Mouse (Mus musculus) lung, postnatal 0 days (tissue): ENCODE data around the gene Arhgap24. TPM values are rescaled to one million over a fixed set of nuclear protein-coding genes. Genes with fewer than 3 reads are reported as not detected.

Experiments used
- ATAC-seq: fragments of 200-750 bp; cut with Nextera tagmentation; 2 replicates; pipeline ENCODE4 v1.8.0; 2017; ENCODE audit warnings: moderate library complexity
- DNase-seq: peaks from one replicate; pipeline ENCODE4 v3.0.0-alpha.2; 2016; ENCODE audit warnings: low spot score
- H3K27ac ChIP-seq: fragments of 300-500 bp; sonication (generic); 2 replicates; pipeline ENCODE4 v1.5.1; 2014; ENCODE audit warnings: antibody characterized with exemption, mild to moderate bottlenecking, low read length, mixed read lengths
- H3K27me3 ChIP-seq: fragments of 300-500 bp; sonication (generic); replicated peaks from 2 replicates; pipeline ENCODE4 v1.6.1; 2014; ENCODE audit warnings: low read length, mixed read lengths; ENCODE audit not compliant: insufficient read depth
- H3K36me3 ChIP-seq: fragments of 300-500 bp; sonication (generic); 2 replicates; pipeline ENCODE4 v1.6.1; 2014; ENCODE audit warnings: low read length, mixed read lengths; ENCODE audit not compliant: insufficient read depth
- H3K4me1 ChIP-seq: fragments of 300-500 bp; sonication (generic); 2 replicates; pipeline ENCODE4 v1.6.1; 2014; ENCODE audit warnings: antibody characterized with exemption, low read depth, low read length, mixed read lengths; ENCODE audit not compliant: insufficient read depth
- H3K4me2 ChIP-seq: fragments of 300-500 bp; sonication (generic); replicated peaks from 2 replicates; pipeline ENCODE4 v1.6.1; 2014; ENCODE audit warnings: low read depth, mild to moderate bottlenecking, low read length, moderate library complexity, mixed read lengths
- H3K4me3 ChIP-seq: fragments of 300-500 bp; sonication (generic); 2 replicates; pipeline ENCODE4 v1.5.1; 2014; ENCODE audit warnings: low read depth, low read length
- H3K9ac ChIP-seq: fragments of 300-500 bp; sonication (generic); replicated peaks from 2 replicates; pipeline ENCODE4 v1.6.1; 2014; ENCODE audit warnings: low read depth, mild to moderate bottlenecking
- H3K9me3 ChIP-seq: fragments of 300-500 bp; sonication (generic); 2 replicates; pipeline ENCODE4 v1.6.1; 2016; ENCODE audit warnings: low read length, mixed read lengths
- CTCF ChIP-seq: IDR thresholded peaks from 2 replicates; pipeline ENCODE4 v1.5.1; 2016; ENCODE audit warnings: antibody characterized with exemption, mild to moderate bottlenecking
- EP300 ChIP-seq: IDR thresholded peaks from 2 replicates; pipeline ENCODE4 v1.6.1; 2016; ENCODE audit warnings: antibody characterized with exemption, mild to moderate bottlenecking, control low read depth
- WGBS: fragments of 180-500 bp; shearing (Covaris S2); extraction: QIAGEN DNeasy Blood & Tissue Kit; methylation state at CpG from one replicate; pipeline ENCODE4 v1.1.7; 2014; 5-methylcytosine and 5-hydroxymethylcytosine counted together
- polyA plus RNA-seq: library from polyadenylated mRNA; unstranded; fragments of >200 nt; fragmentation: Nextera tagmentation; extraction: Ambion mirVana; gene quantifications from 2 replicates; pipeline ENCODE4 v1.2.1, GENCODE M21; 2015

Arhgap24 gene
- polyA plus RNA-seq, 1 experiment from 2014 or later: 28.2 TPM

DNA sequence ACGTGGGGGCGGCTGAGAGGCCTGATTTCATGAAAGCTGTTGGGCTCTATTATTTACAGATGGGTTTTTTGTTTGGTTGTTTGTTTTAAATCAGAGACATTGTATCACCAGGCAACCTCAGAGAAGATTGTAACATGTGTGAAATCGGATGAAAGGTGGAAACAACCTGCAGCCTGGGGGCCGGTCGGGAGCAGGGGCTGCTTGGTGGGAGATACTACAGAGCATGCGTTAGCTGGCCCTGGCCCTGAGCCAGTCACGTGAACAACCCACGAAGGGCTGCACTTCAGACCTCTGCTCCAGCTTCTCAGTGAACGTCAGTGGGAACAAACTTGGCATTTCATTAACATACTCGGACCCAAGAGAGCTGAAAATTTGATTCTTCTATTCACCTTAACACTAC lies 284.5 kb downstream of the Arhgap24 start:
- WGBS: 68% methylated on average over 10 of the region's 10 CpGs
- ATAC-seq (no peak), DNase-seq (no peak)
- no peak overlapping the region for H3K4me2 ChIP-seq
- no peaks in the 10 kb centered on the region for H3K4me1 ChIP-seq
- no peak overlapping the region for H3K27ac ChIP-seq
- H3K4me3 ChIP-seq: no peak overlapping the region
- H3K9me3 ChIP-seq: no peaks in the 10 kb centered on the region
- no peak overlapping the region for H3K9ac ChIP-seq
- no peaks in the 10 kb centered on the region for H3K36me3 ChIP-seq
- H3K27me3 ChIP-seq: no peaks in the 10 kb centered on the region
- TF ChIP-seq EP300 (no peak), CTCF (no peak)

DNA sequence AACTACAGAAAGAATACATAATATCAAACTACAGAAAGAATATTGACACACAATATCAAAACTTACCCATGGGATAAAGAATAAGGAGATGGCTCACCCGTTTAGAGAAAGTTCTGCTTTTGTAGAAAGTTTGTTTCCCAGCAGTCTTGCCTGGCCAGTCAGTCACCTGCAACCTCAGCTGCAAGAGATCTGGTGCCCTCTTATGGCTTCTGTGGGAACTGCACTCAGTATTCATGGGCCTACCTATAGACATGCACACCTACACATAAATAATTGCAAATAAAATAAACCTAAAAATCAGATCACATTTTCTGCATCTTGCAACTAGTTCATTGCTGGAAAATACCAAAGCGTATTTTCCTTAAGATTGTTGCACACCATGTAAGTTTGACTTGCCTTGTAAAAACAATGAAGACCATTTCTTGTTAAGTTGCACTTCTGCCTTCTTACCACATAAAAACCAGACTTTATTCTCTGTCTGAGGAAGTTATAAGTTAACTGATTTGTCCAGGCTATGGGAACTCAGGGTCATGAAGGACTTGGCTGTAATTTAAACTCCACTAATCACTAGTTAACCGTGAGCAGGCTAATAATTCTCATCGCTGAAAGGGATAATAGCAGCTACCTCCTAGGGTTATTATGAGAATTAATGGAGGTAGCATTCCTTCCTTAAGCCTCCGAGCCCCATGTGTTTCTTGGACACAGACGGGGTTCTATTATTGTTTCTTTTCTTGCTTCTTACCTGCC lies 285.3 kb downstream of the Arhgap24 start:
- 90% methylated on average over 6 of the region's 6 CpGs for WGBS
- H3K9me3 ChIP-seq: no peaks in the 10 kb centered on the region
- peak; percentile 81 for TF ChIP-seq CTCF
- TF ChIP-seq EP300: no peak
- H3K4me2 ChIP-seq: no peak overlapping the region
- H3K27ac ChIP-seq: no peak overlapping the region
- H3K4me1 ChIP-seq: no peaks in the 10 kb centered on the region
- no peak overlapping the region for H3K4me3 ChIP-seq
- DNase-seq (peak; percentile 34), ATAC-seq (no peak)
- no peak overlapping the region for H3K9ac ChIP-seq
- H3K36me3 ChIP-seq: no peaks in the 10 kb centered on the region
- H3K27me3 ChIP-seq: no peaks in the 10 kb centered on the region

DNA sequence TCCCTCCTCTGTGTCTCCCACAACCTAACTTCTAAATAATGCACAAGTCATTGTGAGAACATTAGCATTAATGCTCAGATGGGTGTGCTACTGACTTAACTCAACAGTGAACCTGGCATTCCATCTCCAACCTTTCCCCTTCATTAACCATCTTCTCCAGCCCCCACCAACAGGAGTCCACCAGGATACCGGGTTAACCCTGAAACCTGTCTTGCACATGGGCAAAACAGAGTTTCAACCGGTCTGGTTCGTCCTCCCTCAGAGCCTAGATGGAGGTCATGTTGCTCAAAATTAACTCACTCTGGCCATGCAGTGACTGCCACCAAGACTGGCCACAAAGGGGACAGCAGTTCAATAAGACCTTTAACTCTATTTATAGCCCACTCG lies 285.9 kb downstream of the Arhgap24 start:
- TF ChIP-seq CTCF: no peak
- TF ChIP-seq EP300: no peak
- no peak for ATAC-seq

DNA sequence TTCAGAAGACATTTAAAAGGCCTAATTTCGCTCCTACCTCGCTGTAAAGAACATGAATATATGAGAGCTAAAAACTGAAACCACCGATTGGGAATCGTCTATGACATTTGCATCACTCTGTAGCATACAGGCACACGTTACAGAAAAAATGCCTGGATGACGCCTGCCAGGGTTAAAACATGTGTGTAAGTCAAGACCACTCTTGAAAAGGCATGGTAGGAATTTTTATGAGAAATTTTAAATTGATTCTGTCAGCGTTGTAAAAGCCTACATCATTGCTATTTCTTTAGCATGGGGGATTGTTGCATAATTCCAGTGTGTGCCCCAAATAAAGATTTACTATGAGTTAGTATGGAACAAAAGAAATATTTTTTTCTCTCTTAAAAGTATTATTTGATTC lies 286.6 kb downstream of the Arhgap24 start:
- WGBS: 75% methylated on average over 7 of the region's 7 CpGs
- H3K4me1 ChIP-seq: no peaks in the 10 kb centered on the region

More for the DNA sequence above, 285.9 kb downstream of the Arhgap24 start:
- Histone ChIP-seq H3K4me1 (no peaks in the 10 kb centered on the region), H3K27ac (no peak overlapping the region), H3K4me3 (no peak overlapping the region), H3K4me2 (no peak overlapping the region), H3K9ac (no peak overlapping the region), H3K36me3 (no peaks in the 10 kb centered on the region), H3K27me3 (no peaks in the 10 kb centered on the region), H3K9me3 (no peaks in the 10 kb centered on the region)
- 78% methylated on average over 4 of the region's 4 CpGs for WGBS
- no peak for DNase-seq

GRCm38 (mm10) chr5:102768385-102769080 lies 287.3 kb downstream of the Arhgap24 start:
- ATAC-seq: peak; percentile 63; the same call in 1 of the 2 replicates
- Histone ChIP-seq H3K4me1 (no peaks in the 10 kb centered on the region), H3K9me3 (no peaks in the 10 kb centered on the region), H3K9ac (no peak overlapping the region), H3K27ac (no peak overlapping the region), H3K4me2 (no peak overlapping the region), H3K36me3 (no peaks in the 10 kb centered on the region), H3K4me3 (no peak overlapping the region), H3K27me3 (no peaks in the 10 kb centered on the region)
- 34% methylated on average over 12 of the region's 12 CpGs for WGBS
- TF ChIP-seq CTCF (no peak), EP300 (no peak)
- DNase-seq: peak; percentile 50

More for the DNA sequence above, 286.6 kb downstream of the Arhgap24 start:
- Histone ChIP-seq H3K36me3 (no peaks in the 10 kb centered on the region), H3K9ac (no peak overlapping the region), H3K4me3 (no peak overlapping the region), H3K27ac (no peak overlapping the region), H3K27me3 (no peaks in the 10 kb centered on the region), H3K4me2 (no peak overlapping the region), H3K9me3 (no peaks in the 10 kb centered on the region)
- no peak for DNase-seq
- ATAC-seq: no peak
- TF ChIP-seq CTCF (no peak), EP300 (no peak)

DNA sequence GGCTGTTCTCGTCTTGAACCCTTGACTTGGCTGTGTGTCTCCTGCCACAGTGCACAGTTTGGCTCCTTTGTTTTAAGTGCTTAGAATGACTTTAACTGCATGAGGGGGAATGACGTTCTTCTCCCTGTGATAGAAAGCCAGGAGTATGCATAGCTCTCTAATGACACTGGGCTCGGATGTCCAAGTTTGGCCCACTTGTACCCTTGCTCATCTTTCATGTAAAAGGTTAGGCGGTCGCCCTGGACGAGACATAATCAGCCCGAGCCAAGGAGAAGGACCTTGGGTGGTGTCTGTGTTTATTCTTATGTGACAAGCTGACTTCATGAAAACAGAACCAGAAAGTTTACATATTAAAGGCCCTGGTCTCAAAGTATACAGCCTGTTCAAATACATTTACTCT lies 289.4 kb downstream of the Arhgap24 start:
- Histone ChIP-seq H3K9ac (no peak overlapping the region), H3K27ac (no peak overlapping the region), H3K4me3 (no peak overlapping the region), H3K27me3 (no peaks in the 10 kb centered on the region), H3K36me3 (no peaks in the 10 kb centered on the region), H3K9me3 (no peaks in the 10 kb centered on the region), H3K4me1 (no peaks in the 10 kb centered on the region), H3K4me2 (no peak overlapping the region)
- DNase-seq (peak; percentile 14), ATAC-seq (peak; percentile 70)
- 43% methylated on average over 7 of the region's 7 CpGs for WGBS
- TF ChIP-seq EP300 (no peak), CTCF (no peak)
